Mouse (Mus musculus): ENCODE measurements at regions not wholly inside any gene's neighbourhood (a gene's known extent, or its start where the extent isn't known, plus 50 kb on each side); places are given as distances from the start of the nearest gene placed in this dataset.

GRCm38 (mm10) chr2:46802812-46803211 lies 1685.6 kb upstream of the Zeb2 start:
- ATAC-seq (ENCODE audit: low FRiP score, low read depth) = peak; percentile 71; the same call in 1 of the 2 replicates
- 42% methylated on average over 7 of the region's 7 CpGs for WGBS
- H3K36me3 ChIP-seq = no peaks in the 10 kb centered on the region
- no peaks in the 10 kb centered on the region for H3K27me3 ChIP-seq (replicated peaks)
- H3K27ac ChIP-seq = no peak overlapping the region
- no peak overlapping the region for H3K4me3 ChIP-seq
- H3K4me1 ChIP-seq = no peaks in the 10 kb centered on the region
- H3K4me2 ChIP-seq (replicated peaks) = no peak overlapping the region
- H3K9ac ChIP-seq = no peak overlapping the region
- H3K9me3 ChIP-seq = no peaks in the 10 kb centered on the region
